Mouse (Mus musculus): ENCODE data around the gene Spty2d1. TPM values are rescaled to one million over a fixed set of nuclear protein-coding genes. Genes with fewer than 3 reads are reported as not detected.
"Not testable (repeated sequence)": the region's sequence is repeated elsewhere in the genome, so short reads cannot be mapped to it uniquely, and the experiment has no call there.

Gene Spty2d1
- total and polyA plus RNA-seq, 3 experiments = 14.4 to 36.9 (median 14.9) TPM

DNA sequence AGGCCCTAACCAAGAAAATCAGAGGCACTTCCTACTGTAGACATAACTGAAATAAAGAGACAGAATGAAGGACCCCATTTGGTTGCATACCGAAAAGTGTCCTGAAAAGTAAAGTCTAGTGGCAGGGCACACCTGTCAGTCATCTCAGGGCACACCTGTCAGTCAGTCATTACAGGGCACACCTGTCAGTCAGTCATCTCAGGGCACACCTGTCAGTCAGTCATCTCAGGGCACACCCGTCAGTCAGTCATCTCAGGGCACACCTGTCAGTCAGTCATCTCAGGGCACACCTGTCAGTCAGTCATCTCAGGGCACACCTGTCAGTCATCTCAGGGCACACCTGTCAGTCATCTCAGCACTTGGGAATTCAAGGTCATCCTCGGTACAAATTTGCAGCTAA, 18.7 kb upstream of the Spty2d1 start:
- H3K4me1 ChIP-seq (ENCODE audit: control insufficient read depth in 1 of 2, insufficient read depth in 2 of 2, low read length in 2 of 2); H3K27ac ChIP-seq (ENCODE audit: control insufficient read depth, low read depth, low read length); H3K4me3 ChIP-seq (ENCODE audit: control insufficient read depth in 1 of 2, insufficient read depth in 1 of 2, low read depth in 2 of 2, low read length in 2 of 2); H3K9me3 ChIP-seq (replicated peaks; ENCODE audit: insufficient read depth, low read length); H3K27me3 ChIP-seq (ENCODE audit: control insufficient read depth in 1 of 2, insufficient read depth in 2 of 2, low read length in 2 of 2); DNase-seq (ENCODE audit: low read depth, low spot score); H3K79me2 ChIP-seq (ENCODE audit: control insufficient read depth, insufficient read depth, low read length, poor library complexity); H3K9ac ChIP-seq (ENCODE audit: control insufficient read depth, low read depth, low read length, poor library complexity, severe bottlenecking); H3K36me3 ChIP-seq (ENCODE audit: control insufficient read depth in 1 of 2, insufficient read depth in 2 of 2, low read length in 2 of 2): not testable (repeated sequence)

DNA sequence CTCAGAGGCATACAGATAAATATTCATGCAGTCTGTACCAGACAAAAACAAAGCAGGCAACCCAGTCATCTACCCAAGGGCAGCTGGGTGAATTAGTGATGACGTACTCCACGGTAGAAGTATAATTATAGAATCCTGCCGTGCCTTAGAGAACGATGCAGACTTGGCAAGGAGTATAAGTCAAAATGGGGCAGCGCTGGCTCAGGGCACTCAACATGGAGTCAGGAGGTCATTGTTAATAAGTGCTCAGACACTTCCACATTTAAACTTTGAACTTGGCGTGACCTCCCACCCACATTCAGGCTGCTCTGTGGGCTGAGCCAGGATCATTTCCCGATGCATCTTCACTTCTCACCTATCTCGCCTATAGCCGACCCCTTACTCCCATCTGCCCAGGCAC, 17.2 kb upstream of the Spty2d1 start:
- H3K27me3 ChIP-seq (ENCODE audit: control insufficient read depth in 1 of 2, insufficient read depth in 2 of 2, low read length in 2 of 2) = no peaks in the 10 kb centered on the region
- DNase-seq (ENCODE audit: low read depth, low spot score) = no peak
- no peak overlapping the region for H3K4me3 ChIP-seq (ENCODE audit: control insufficient read depth in 1 of 2, insufficient read depth in 1 of 2, low read depth in 2 of 2, low read length in 2 of 2)
- no peaks in the 10 kb centered on the region for H3K36me3 ChIP-seq (ENCODE audit: control insufficient read depth in 1 of 2, insufficient read depth in 2 of 2, low read length in 2 of 2)
- TF ChIP-seq HCFC1 (IDR thresholded peaks at IDR 0.05; ENCODE audit: low read depth, low read length) (no peak), RCOR1 (IDR thresholded peaks at IDR 0.05; ENCODE audit: low read depth, low read length) (no peak), RAD21 (IDR thresholded peaks at IDR 0.05; ENCODE audit: low read depth, low read length) (no peak), MAX (IDR thresholded peaks at IDR 0.05; ENCODE audit: low read length) (no peak), EP300 (IDR thresholded peaks at IDR 0.05; ENCODE audit: low read depth in 1 of 2, low read length in 2 of 2) (no peak), CTCF (IDR thresholded peaks at IDR 0.05 in 2 of 3, conservative IDR thresholded peaks at IDR 0.05 in 1 of 3; ENCODE audit: control insufficient read depth in 1 of 3, insufficient read depth in 1 of 3, low read depth in 2 of 3, low read length in 3 of 3, poor library complexity in 1 of 3, severe bottlenecking in 1 of 3) (no peak), TCF12 (IDR thresholded peaks at IDR 0.05; ENCODE audit: low read depth, low read length) (no peak), USF1 (IDR thresholded peaks at IDR 0.05; ENCODE audit: low read depth, low read length) (no peak), MXI1 (IDR thresholded peaks at IDR 0.05; ENCODE audit: low read depth, low read length) (no peak), ZKSCAN1 (IDR thresholded peaks at IDR 0.05; ENCODE audit: low read depth, low read length) (no peak), NRF1 (IDR thresholded peaks at IDR 0.05; ENCODE audit: insufficient read depth, low read depth, low read length, poor library complexity, severe bottlenecking) (no peak), MAZ (IDR thresholded peaks at IDR 0.05; ENCODE audit: low read depth, low read length) (no peak), JUND (IDR thresholded peaks at IDR 0.05; ENCODE audit: low read depth, low read length) (no peak), SMC3 (IDR thresholded peaks at IDR 0.05; ENCODE audit: low read depth, low read length) (no peak)
- H3K9ac ChIP-seq (ENCODE audit: control insufficient read depth, low read depth, low read length, poor library complexity, severe bottlenecking) = no peak overlapping the region
- no peaks in the 10 kb centered on the region for H3K79me2 ChIP-seq (ENCODE audit: control insufficient read depth, insufficient read depth, low read length, poor library complexity)
- no peaks in the 10 kb centered on the region for H3K9me3 ChIP-seq (replicated peaks; ENCODE audit: insufficient read depth, low read length)
- no peaks in the 10 kb centered on the region for H3K4me1 ChIP-seq (ENCODE audit: control insufficient read depth in 1 of 2, insufficient read depth in 2 of 2, low read length in 2 of 2)
- H3K27ac ChIP-seq (ENCODE audit: control insufficient read depth, low read depth, low read length) = no peak overlapping the region

DNA sequence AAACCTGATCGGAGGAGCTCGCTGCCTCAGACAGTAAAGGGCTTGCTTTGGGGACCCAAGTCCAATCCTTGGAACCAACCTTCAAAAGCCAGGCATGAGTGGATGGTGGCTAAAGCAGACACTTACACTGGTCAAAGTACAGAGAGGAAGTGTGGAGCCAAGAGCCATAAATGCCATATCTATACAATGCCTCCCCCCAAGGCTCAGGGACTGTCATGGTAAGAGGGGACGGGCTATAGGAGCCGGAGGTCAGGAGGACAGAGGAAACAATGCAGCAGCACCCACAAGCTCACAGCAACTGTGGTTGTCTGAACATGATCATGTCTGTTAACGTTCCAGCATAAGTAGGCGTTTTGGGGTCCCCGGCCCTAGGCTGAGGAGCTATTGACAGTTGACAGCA, 16.2 kb upstream of the Spty2d1 start:
- DNase-seq (ENCODE audit: low read depth, low spot score) = no peak
- TF ChIP-seq MYC (IDR thresholded peaks at IDR 0.05; ENCODE audit: low read depth, low read length) (no peak), HCFC1 (IDR thresholded peaks at IDR 0.05; ENCODE audit: low read depth, low read length) (no peak), TBP (IDR thresholded peaks at IDR 0.05; ENCODE audit: low read depth, low read length) (no peak), TAL1 (IDR thresholded peaks at IDR 0.05; ENCODE audit: low read length) (no peak), MAX (IDR thresholded peaks at IDR 0.05; ENCODE audit: low read length) (no peak), ETS1 (IDR thresholded peaks at IDR 0.05; ENCODE audit: low read depth, low read length) (no peak), CTCF (IDR thresholded peaks at IDR 0.05 in 2 of 3, conservative IDR thresholded peaks at IDR 0.05 in 1 of 3; ENCODE audit: control insufficient read depth in 1 of 3, insufficient read depth in 1 of 3, low read depth in 2 of 3, low read length in 3 of 3, poor library complexity in 1 of 3, severe bottlenecking in 1 of 3) (no peak), MYB (IDR thresholded peaks at IDR 0.05; ENCODE audit: low read depth, low read length) (no peak), MAFK (IDR thresholded peaks at IDR 0.05; ENCODE audit: borderline replicate concordance, low read depth, low read length) (no peak), SMC3 (IDR thresholded peaks at IDR 0.05; ENCODE audit: low read depth, low read length) (no peak), CHD1 (IDR thresholded peaks at IDR 0.05; ENCODE audit: low read depth, low read length) (no peak), RCOR1 (IDR thresholded peaks at IDR 0.05; ENCODE audit: low read depth, low read length) (no peak), JUND (IDR thresholded peaks at IDR 0.05; ENCODE audit: low read depth, low read length) (no peak), GATA1 (IDR thresholded peaks at IDR 0.05; ENCODE audit: low read depth, low read length) (no peak), KAT2A (conservative IDR thresholded peaks at IDR 0.05; ENCODE audit: low read depth, low read length) (no peak), NELFE (IDR thresholded peaks at IDR 0.05; ENCODE audit: low read depth, low read length) (no peak), GABPA (IDR thresholded peaks at IDR 0.05; ENCODE audit: low read depth, low read length) (no peak), MAZ (IDR thresholded peaks at IDR 0.05; ENCODE audit: low read depth, low read length) (no peak)
- no peaks in the 10 kb centered on the region for H3K27me3 ChIP-seq (ENCODE audit: control insufficient read depth in 1 of 2, insufficient read depth in 2 of 2, low read length in 2 of 2)
- no peaks in the 10 kb centered on the region for H3K9me3 ChIP-seq (replicated peaks; ENCODE audit: insufficient read depth, low read length)
- H3K4me3 ChIP-seq (ENCODE audit: control insufficient read depth in 1 of 2, insufficient read depth in 1 of 2, low read depth in 2 of 2, low read length in 2 of 2) = no peak overlapping the region
- H3K79me2 ChIP-seq (ENCODE audit: control insufficient read depth, insufficient read depth, low read length, poor library complexity) = no peaks in the 10 kb centered on the region
- no peak overlapping the region for H3K27ac ChIP-seq (ENCODE audit: control insufficient read depth, low read depth, low read length)
- H3K9ac ChIP-seq (ENCODE audit: control insufficient read depth, low read depth, low read length, poor library complexity, severe bottlenecking) = no peak overlapping the region
- no peaks in the 10 kb centered on the region for H3K36me3 ChIP-seq (ENCODE audit: control insufficient read depth in 1 of 2, insufficient read depth in 2 of 2, low read length in 2 of 2)
- no peaks in the 10 kb centered on the region for H3K4me1 ChIP-seq (ENCODE audit: control insufficient read depth in 1 of 2, insufficient read depth in 2 of 2, low read length in 2 of 2)
